Mouse (Mus musculus) neural tube, embryonic 10.5 days (tissue): ENCODE data around the gene Npepps.
A peak's percentile ranks its signal among the peaks of the same experiment; 100 is the strongest.
"Not testable (repeated sequence)": the region's sequence is repeated elsewhere in the genome, so short reads cannot be mapped to it uniquely, and the experiment has no call there.

Experiments used
- DNase-seq: peaks from one replicate; pipeline ENCODE4 v3.0.0-alpha.2; 2017; ENCODE audit warnings: low spot score; ENCODE audit errors: extremely low spot score

The Npepps gene

GRCm38 (mm10) chr11:97280216-97280861 lies at the start of gene Npepps:
Gene Npepps, minus strand, starts transcription at chr11:97280638.
- peak; percentile 88 for DNase-seq

GRCm38 (mm10) chr11:97328148-97328547 lies 47.7 kb upstream of the Npepps start:
- DNase-seq: peak; percentile 71

DNA sequence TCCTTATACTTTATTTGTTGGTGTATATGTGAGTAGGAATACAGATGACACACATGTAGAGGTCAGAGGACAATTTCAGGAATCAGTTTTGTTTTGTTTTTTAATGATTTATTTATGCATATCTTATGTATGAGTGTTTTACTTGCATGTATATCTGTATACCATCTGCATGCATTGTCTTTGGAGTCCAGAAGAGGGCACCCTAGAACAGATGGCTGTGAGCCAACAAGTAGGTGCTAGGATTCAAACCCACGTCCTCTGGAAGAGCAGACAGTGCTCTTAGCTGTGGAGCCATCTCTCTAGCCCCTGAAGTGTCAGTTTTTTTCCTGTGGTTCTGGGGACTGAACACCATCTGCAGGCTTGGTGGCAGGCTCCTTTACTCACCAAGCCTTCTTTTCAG lies 44.8 kb upstream of the Npepps start:
- no peak for DNase-seq

DNA sequence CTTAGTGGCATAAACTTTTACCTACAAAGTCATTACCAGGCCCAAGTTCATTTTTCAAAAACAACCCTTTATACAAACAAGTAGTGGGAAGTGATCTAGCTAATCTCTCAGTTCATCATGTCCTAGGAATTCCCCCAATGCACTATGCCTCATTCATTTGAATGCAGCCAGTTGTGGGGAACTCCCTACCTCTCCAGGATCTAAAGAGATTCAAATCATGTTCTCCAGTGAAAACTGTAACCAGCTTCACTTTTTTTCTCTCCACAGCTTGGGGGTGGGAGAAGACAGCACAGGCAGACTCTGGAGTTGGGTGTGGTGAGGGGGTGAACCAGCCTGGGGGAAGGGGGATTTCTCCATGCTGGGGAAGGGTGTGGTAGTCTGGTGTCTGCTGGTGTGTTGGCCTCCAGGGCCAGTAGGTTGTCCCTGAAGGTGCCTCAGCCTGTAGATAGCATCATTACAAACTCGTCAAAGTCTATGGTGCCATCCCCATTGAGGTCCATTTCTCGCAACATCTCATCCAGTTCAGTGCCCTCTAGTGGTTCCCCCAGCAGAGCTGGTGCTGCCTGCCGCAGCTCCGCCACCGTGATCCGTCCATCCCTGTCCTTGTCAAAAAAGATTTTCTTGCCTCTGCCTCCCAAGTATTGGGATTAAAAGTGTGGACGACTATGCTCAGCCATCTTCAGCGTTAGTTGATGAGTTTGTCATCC lies 41.6 kb upstream of the Npepps start:
- DNase-seq: not testable (repeated sequence)

GRCm38 (mm10) chr11:97321197-97321596 lies 40.8 kb upstream of the Npepps start:
- DNase-seq: no peak

DNA sequence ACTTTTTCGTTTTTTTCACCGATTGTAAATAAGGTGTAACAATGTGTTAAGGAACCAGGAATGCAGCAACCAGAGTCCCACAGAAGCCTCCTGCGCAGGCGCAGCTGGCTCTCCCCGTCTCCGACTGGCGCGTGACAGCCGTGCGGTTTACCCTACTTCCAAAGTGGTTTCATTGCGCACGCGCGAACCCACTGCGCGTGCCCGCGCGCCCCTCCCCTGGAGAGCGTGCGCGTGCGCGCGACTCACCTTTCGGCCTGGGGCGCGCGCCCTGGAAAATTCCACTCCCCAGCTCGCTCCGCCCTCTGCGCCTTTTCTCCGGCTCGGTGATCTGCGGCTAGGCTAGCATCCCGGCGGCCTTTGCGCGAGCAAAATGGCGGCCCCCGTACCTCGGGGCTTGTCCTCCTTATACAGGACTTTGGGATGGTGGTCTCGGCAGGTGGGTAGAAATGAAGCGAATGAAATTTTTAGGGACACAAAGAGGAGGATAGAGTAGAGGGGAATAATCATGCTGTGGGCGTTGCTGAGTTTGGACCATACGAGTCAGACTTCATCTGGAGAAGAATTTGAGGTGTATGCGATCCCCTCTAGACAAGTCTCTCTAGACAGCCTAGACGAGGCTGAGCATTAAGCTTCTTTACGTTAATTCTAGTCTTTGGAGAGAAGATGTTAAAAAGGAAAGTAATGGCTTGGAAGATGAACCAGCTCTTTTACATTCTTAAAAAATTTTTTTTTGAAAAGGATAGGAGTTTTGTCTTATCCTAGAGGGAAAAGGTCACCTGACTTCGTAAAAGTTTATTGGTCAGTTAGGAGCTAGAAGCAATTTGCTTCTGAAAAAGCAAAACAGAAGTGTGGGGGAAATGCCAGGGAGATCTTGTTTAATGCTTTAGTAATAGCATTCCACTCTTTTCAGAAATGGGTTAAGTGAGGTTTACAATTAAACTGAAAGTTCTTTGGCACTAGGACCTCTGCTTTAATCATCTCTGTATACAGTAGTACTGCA lies 35.4 kb upstream of the Npepps start, which contains the start of gene Mrpl45:
Gene Mrpl45 (plus strand): TSS at position 213 of the 1,000 bp plus-strand sequence.
- DNase-seq: peak; percentile 99

DNA sequence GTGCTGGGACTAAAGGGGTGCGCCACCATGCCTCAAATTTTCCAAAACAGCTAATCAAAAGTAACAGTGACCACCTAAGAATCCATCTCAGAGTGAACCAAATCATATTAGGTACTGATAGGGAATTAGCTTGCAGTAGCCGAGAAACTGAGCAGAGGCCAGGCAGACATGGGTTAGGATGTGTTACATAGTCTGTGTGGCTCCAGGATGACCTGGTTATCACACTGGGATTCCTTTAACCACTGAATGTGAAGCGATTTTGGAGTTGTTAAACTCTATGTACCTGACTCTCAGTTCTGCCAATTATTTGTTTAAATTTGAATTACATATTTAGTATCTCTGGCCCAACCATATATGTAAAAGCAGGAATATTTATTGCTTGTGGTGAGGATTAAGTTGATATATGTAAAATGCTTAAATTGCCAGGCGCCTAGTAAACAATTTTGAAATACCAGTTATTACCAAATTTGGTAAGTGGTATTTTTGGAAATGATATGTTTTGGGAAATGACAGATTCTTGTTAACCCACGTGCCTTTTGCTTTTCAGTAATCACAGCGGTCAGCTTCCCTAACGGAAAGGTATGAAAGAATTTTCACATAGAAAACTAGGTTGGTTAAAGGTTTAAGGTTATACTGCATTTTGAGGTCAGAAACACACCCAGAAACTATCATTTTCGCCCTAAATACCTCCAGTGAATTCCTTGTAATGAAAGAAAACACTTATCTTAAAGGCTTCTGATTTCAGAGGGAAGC lies 34.5 kb upstream of the Npepps start:
- no peak for DNase-seq

DNA sequence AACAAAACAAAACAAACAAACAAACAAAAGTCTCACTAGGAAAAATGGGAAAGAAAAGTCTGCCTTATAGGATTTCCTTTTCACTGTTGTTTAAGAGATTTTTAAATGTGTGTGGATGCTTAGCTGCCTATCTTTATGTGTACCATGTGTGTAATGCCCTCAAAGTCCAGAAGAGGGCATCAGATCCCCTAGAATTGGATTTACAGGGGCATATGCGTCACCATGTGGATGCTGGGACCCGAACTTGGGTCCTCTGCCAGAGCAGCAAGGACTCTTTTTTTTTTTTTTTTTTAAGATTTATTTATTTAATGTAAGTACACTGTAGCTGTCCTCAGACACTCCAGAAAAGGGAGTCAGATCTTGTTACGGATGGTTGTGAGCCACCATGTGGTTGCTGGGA lies 33.7 kb upstream of the Npepps start:
- no peak for DNase-seq

- not testable (repeated sequence) for DNase-seq
These were observed 32.4 kb upstream of the Npepps start for GRCm38 (mm10) chr11:97312871-97313270.

DNA sequence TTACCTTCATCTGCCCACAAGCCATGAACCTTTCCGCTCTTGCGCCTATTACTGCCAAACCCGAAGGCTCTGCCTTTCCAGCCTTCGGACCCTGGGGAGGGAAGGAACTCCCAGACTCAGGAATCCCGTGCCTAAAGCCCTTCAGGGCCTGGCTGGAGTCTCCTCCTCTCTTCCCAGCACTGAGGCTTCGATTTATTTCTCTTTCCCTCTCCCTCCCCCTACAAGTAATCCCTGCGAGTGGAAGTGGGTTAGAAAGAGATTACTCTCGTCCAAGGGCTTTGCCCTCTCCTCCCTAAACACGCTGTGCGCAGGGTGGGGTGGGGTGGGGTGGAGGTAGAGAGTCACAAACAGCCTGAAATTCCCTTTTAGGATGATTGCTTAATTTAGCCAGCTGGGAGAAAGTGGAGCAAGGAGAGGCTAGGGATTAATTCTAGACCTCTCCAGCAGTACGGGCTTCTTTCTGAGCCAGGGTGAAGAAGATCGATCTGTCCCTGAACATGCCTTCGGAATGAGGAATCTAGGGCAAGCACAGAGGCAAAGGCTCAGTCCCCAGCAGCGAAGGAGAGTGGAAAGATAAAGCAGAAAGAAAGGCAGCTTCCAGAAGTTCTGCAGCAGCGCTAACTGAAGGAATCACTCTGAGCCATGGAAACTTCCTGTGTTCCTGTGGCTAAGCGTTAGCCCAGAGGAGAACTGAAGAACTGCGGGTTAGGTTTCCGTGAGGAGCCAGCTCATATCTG lies 30.6 kb upstream of the Npepps start:
- DNase-seq: peak; percentile 55

DNA sequence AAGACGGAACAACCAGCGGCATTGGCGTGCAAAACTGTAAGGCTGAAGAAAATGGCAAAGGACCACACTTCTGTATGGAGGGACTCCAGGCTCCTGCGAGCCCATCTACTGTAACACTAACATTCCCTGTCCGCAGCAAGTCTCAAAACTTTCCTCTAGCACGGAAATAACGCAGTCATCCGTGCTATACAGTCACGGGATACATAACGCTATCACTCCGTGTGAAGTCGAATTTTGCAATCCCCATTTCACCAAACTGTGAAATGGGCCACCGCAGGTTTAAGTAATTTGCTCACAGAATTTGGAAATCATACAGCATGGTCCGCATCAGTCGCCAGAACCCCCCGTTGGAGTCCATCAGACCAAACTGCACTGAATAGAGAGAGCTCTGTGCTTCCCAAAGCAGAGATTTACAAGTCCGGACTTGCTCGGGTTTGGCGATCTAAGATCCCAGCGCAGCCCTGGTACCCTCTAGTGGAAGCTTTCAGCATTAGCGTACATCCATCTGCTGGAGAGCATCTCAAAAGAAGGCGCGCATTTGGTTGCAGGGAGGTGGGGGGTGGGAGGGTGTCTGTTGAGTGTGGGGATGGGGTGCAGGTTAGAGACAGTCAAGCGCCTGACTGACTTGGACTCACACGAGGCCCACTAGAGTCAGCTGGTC lies 29.6 kb upstream of the Npepps start:
- DNase-seq: peak; percentile 75

DNA sequence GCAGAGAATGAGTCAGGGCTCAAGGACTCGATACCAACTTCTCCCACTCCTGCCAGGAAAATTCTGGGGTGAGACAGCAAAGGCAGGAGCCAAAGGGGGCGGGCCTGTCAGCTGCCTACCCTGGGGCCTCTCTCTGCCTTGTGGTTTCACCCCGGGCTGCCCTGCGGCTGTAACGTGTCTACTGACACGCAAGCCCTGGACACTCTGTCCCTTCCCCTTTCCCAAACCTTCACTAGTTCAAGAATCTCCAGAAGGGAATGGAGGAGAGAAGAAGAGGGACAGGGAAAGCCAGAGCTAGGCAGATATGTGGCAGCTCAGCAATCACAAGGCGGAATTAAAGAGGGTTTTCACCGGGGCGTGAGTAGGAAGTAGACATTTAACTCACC lies 29.0 kb upstream of the Npepps start:
- peak; percentile 47 for DNase-seq

DNA sequence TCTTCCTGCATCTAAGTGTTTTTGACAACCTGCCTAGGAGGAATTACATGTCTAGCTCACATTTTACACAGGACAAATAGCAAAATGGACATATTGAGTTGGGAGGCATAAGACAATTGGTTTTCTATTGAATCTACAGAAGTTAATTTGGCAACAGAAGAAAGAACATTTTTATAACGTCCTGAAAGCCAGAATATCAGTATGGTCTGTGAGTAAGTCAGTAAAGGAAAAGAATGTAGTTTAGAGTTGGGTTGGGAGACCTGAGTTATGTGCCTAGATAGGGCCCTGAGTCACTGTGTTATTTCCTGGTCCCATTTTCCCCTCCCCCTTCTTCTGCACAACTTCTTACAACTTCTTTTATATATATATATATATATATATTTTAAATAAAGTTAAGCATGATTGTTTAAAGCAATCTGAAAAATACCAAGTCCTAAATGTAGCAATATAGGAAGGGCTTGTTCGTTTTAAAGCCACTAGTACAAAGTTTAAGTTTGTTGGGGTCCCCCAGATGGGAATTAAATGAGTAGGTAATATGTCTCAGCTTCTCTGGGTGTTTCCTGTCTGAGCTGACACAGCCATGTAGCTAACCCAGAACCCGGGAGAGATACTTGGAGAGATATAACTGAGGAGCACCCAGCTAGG lies 28.5 kb upstream of the Npepps start:
- DNase-seq: no peak

DNA sequence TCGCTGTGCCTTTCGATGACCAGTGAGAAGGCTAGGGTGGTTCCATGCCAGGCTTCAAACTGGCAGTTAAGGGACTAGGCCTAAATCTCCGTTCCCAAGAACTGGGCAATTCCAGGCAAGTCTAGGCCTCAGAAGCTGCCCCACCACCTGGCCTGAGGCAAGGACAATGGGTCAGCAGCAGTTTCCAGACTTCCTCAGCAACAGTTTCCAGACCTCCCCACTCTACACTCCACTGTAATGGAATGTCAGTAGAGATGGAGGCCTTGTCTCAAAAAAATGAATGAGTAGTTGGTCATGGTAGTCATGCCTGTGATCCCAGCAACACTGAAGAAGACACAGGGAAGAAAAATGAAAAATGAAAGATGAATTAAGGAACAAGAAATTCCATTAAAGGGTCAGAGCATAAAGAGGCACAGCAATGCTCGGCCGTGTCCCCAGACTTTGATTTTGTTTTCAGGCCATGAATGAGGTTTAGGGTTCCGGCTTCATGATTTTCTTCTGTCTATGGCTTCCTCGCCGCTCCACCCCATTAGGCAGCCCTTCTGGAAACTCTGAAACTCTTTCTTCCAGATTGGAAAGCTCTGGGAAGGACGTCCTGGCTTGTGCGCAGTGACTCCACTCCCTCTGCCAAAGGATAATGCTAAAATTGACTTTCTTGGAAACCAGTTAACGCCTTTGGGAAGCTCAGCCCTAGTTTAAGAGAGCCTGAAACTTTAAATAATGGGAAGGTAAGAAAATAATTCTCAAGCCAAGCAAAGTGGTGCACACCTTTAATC lies 27.0 kb upstream of the Npepps start:
- no peak for DNase-seq

GRCm38 (mm10) chr11:97304631-97305030 lies 24.2 kb upstream of the Npepps start:
- DNase-seq: no peak

DNA sequence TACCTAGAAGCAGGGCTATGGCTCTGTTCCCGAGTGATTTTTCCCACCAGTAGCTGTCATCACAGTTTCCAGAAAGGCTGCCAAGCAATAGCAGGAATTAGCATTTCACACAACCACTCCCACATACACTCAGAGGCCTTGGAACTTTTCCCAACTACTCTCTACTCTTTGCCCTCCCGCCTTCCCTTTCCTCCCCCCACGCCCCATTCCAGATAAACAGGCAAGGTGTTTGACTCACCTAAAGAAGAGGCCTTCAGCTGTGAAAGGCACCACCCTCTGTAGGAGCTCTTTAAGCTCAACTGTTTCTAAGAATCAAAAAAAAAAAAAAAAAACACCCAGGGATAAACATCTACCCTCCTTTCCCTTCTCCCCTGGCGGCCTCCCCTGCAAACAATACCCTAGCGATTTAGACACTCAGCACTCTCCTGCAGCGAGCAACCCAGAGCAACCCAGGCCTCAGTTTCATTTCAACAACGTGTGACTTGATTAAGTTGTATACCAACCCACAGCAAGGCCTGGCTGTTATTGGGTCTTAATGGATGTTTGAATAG lies 21.9 kb upstream of the Npepps start:
- DNase-seq: no peak

GRCm38 (mm10) chr11:97301406-97301805 lies 21.0 kb upstream of the Npepps start:
- no peak for DNase-seq

DNA sequence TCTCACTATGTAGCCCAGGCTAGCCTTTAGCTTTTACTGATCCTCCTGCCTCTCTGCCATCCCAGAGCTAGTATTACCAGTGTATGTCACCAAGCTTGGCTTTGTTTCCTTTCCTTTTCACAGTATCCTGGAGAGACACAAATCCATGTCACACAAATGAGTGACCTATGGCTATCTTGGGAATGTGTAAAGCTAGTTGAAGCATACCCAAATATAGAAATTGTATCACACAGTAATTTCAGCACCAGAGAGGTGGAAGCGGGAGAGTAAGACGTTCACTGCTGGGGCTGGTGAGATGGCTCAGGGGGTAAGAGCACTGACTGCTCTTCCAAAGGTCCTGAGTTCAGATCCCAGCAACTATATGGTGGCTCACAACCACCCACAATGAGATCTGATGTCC lies 19.5 kb upstream of the Npepps start:
- DNase-seq: no peak
